Mouse (Mus musculus): ENCODE measurements around the gene Dpm3.
A peak's percentile ranks its signal among the peaks of the same experiment; 100 is the strongest.

Dpm3 gene

DNA sequence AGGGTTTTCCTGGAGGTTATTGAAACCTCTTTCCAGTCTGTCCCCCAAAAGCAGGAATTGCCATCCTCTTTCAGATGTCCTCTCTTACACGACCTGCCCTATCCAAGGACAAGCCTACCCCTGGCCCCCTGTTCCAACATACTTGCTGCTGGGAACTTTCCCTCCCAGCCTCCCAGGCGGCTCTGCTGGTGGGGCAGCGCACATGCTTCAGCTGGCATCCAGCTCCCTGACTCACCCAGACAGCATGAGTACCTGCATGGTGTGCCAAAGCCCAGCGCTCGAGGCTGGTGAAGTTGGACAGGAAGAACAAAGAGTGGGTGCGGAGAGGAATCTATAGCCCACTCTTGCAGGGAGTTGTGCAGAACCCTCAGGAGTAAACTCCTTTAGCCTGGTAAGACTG lies 11.7 kb downstream of the Dpm3 start:
- DNase-seq = peak; percentile 34 to 66

DNA sequence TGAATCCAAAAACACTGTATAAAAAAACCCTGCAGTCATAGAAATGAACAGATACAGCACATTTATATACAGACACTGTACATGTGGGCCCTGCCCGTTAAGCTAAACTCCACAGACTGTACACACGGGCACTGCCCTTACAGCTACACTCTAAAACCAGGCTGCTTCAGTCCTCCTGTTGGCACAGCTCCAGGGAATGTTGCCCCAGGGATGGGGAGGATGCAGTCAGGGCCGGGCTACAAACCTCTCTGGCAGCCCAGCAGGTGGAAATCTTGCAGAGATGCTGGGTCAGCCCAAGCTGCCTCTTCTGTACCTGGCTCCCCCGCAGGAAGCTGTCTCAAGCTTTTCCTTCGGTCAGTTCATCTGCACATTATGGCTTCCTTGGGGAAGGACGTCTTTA lies 12.6 kb downstream of the Dpm3 start:
- DNase-seq = peak; percentile 64 to 72

DNA sequence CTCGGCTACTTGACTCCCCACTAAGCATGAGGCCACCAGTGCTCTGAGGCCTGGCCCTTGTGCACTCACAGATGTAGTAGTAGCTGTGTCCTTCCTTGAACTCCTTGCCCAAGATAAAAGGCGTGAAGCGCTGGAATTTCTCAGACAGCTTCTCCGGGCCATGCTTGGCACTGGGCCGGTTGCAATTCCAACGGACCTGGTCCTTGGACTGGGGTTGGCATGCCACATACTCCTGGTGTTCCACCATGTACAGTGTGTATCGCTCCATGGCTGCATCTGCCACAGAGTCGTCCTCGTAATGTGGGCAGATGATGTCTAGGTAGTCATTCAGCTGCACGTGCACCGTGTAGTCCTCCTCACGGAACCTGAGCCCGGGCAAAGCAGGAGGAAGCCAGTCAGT lies 16.9 kb downstream of the Dpm3 start:
- peak in 1 of 2 experiments; percentile 63 for DNase-seq

DNA sequence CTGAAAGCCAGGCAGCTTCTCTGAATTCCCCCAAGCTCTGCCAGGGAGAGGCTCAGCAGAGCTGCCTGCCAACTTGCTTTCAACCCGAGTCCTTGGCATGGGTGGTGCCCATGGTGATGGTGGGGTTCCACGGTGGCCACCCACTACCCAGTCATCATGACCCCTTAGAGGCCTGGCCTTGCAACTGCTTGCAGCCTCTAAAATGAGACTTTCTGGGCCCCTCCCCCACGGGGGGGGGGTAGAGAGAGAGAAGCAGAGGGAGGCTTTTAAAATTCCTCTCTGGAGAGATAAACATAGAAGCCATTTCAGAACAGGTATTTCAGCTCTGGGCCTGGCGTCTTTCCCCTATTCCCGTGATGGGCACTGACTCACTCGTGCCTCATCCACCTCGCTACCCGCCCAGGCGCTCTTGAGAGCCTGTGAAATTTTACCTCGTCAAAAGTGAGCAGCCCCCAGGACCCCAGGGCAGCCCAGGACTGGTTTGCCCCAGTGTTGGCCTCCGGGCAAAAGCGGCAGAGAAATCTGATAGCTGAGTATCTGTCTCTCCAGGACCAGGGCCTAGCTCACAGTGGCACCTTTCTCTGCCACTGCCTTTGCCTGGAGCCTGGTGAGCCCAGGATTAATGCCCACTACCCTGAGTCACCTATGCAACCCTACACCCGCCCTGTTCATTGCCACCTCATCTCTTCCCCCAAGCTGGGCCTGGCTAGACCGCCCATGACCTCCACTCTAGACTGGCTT lies 18.3 kb downstream of the Dpm3 start:
- peak; percentile 41 to 67 for DNase-seq

DNA sequence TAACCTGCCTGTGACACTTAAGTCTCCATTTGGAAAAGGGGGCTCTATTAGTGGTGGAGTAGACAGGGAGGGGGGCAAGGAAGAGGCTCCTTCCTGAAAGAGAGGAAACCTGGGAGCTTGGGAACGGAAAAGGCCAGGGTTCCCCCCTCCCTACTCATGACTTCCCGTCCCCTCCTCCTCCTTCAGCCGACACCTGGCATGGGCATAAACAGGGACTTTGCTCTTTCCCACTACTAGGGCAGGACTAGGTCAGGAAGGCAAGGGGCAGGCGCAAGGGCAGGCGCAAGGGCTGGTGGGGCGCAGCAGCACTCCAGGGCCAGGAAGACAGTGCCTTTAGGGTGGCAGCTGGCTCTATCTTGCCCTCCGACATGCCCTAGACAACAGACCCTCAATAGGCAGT lies 18.9 kb downstream of the Dpm3 start:
- peak; percentile 82 to 94 for DNase-seq

DNA sequence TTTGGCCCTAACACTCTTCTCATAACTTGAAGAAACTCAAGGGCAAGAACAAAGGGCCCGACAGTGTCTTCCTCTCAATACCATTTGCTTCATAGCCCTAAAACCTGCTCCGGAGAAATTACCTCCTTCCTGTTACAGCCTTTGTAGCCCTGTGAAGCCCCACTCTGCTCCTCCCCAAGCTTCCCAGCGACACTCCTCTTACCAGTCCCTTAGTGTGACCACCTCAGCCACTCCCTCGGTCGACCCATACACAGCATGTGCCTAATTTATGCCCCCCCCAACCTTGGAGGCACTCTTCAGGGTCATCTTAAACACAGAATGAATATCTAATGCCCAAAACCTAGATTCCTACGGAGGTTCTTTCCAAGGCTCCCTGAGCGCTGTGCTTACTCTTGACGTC lies 19.5 kb downstream of the Dpm3 start:
- DNase-seq = peak in 1 of 2 experiments; percentile 46

DNA sequence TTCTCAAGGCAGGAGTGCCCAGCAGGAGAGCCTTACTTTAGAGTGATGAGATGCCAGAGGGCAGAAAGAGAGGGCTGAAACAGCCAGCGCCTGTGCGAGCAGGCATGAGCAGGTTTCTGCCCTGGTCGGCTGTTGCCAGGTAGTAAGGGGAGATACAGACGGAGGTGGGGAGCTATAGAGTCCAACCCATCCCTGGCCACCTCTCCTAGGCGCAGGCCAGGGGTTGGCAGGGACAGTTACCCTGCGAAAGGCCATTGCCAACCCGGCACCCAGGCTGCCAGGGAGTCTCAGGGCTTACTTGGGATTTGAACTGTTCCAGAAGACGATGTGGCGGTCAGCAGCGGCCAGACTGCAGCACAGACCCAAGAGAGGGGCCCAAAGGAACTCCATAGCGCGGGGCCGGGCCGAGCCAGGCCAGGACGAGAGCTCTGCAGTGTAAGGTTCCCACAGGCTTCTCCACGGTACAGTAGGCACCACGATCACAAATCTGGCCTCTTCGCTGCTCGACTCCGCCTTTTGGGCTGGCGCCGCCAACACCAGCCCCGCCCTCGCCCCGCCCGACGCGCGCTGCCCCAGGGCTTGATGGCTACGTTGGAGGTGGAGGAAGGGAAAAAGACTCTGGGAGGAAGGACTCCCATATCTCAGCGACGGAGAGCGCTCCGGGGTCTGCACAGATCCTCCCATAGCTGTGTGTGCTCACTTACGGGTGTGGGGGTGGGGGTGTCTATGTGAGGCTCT lies 20.2 kb downstream of the Dpm3 start:
- peak; percentile 94 to 96 for DNase-seq

DNA sequence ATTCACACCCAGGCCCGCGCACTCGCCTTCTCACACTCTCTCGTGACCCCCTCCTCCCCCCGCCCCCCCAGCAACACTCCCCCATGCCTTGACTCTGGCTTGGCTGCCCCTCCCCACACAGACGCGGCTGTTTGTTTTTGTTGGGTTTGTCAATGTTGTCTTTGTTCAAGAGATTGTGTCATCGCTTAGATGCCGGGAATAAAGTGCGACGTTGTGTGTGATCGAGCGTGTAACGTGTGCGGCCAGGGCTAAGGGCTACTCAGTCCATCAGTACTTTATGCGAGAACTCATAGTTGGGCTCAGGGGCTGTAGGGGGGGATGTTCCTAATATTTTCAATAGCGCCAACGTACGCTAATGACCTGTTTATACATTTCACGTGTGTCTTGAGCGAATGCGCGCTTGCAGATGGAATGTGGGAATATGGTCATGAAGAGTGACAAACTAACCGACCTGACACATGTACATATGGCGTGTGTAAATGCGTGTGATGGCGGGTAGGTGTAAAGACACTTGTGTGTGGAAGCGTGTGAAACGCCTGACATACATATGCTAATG lies 21.0 kb downstream of the Dpm3 start:
- DNase-seq = peak in 1 of 2 experiments; percentile 46

DNA sequence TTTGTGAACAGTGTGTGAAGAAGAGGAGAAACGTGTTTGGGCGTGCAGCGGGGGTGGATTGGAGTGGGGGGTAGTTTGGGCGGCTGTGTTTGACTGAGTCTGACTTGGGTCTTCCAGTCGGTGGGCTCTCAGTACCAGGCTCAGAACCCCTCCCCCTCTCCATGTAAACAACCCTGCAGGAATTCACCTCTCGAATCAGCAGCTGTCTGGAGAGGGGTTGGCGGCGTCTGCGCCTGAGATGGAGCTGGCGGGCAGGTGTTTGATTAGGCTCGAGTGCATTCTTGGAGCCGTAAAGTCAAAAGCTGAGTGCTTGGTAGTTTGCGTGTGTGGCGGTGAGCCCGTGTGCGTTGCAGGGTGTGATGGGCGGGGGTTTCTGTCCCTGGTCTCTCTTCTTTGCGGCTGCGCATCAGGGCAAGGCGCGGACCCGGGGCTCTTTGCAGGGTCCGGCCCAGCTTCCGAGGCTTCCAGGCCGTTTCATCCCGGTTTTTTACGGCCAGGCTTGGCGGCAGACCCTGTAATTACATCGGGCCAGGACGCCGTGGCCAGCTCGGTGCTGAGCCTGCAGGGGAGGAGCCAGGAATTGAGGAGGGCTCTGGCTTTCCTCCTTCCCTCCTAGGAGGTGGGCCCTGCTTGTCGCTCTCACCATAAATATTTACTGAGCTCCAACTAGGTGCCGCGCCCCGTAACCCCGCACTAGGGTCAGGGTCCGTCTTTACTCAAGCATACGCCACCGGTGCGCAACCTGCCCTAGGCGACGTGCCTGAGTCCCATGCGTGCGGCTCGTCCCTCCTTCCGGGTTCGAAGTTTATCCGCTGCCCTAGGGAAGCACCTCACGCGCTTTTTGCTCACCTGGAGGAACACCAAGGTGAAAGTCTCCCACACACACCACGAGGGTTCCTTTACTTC lies 21.7 kb downstream of the Dpm3 start, which contains the start of gene Efna1:
Gene Efna1 (minus strand): TSS at position 537 of the 906 bp plus-strand sequence.
- peak; percentile 84 to 94 for DNase-seq

DNA sequence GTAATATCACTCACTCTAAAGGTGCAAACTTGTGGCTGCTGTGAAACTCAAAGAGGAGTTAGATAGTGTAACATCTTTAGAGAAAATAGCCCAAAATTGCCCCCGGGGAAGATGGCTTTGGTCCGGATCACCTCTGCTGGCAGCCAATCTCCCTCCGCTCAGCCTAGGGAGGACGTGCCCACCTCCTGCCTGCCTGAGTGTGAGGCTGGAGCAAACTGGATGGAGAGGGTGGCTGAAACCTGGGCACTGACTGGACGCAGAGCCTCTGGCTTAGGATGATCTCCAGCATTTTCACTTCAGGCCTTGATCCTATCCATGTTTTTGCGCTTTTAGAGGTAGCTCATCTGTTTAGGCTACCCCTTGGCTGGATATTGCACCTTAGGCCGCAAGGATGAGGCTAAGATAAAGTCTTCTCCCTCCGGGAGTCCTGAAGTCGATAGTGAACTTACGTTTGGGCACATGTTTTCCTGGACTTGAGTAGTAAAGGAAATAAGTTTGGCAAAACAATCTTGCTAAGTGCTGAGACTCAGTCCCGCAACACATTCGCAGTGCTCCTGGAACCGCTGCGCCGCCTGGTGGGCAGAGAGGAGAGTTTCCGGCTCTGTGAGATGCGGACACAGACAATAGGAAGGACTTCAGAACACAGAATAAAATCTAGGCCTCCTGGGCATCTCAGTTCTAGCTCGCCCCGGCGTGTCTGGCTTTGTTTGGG lies 22.6 kb downstream of the Dpm3 start:
- DNase-seq = peak; percentile 86 to 90

DNA sequence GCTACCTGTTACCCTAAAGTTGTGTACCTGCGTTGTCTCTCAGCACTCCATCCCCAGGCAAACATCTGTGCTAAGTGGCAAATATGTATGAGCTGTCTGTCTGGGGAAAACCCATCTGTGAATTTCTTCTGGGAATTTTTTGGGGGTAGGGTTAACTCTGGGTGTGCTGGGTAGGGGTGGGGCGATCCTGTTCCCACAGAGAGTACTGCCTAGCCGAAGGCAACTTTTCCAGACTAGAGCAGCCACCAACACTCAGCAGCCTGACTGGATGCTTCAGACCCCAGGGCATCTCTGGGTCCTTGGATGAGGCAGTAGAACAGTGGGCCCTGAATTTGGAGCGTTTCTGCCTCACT lies 23.1 kb downstream of the Dpm3 start:
- DNase-seq = no peak

DNA sequence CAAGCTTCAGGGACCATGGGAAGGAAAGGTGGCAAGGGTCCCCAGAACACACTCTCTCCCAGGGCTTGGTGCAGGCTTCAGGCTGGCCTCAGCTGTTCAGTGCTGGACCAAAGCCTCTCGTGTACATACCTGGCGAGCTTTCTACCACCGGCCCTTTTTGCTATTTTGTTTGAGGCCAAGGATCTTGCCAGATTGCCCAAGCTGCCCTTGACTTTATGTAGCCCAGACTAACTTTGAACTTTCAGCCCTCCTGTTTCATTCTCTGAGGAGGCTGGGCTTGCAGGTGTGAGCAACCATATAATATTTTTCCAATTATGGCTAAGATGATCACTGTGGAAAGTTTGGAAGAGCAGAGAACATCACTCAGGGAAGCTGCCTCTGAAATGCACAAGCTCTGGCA lies 25.1 kb downstream of the Dpm3 start:
- no peak for DNase-seq

DNA sequence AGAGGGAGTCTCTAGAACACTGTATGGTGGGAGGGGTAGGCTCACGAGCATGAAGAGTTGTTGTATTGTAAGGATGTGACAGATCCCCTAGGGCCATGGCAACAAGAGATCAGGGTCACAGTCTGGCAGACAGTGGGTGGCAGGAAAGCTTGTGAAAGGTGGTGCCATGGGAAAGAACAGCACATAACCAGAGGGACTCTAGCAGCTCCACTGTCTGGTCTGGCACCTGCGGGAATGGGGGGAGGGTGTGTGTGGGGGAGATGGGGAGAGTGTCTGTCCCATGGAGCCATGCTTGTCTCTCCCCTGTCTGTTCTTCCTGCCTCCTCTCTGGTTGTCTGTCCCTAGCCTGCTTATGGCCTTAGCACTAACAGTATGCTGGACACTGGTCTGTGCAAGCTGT lies 26.4 kb downstream of the Dpm3 start:
- DNase-seq = no peak

DNA sequence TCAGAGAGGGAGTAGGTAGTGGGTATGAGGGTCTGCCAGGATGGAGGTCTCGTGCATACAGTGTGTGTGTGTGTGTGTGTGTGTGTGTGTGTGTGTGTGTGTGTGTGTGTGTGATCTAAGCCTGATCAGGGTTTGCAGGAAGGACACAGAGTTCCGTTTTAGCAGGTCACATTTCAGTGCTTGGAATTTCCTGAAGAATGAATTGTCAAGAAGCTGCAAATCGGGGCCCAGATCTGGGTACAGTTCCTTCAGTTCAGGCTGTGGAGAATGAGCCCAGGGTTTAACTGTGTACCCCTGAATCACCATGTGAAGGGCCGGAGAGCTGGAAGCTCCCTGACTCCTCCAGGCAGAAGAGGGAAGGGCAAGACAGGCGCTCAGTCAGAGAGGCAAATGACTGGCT lies 28.1 kb downstream of the Dpm3 start:
- no peak for DNase-seq

DNA sequence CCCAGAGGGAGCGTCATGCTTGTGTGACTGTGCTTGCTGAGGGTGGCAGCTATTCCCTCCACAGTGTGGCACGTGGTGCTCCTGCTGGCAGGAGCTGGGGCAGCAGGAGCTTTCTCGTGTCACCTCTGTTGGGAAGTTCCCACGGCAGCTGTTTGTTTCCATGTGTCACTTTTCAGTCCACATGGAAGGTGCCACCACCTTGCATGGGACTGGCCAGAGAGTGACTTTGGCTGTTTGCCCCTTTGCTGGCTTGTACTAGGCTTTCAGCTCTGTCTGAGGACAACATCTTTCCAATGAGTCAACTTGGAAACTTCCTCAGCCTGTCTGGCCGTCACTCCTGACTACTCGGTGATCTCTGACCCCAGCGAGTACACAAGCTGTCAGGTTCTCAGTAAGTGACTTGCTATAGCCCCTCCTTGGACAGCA lies 29.4 kb downstream of the Dpm3 start:
- DNase-seq = peak; percentile 51 to 84

DNA sequence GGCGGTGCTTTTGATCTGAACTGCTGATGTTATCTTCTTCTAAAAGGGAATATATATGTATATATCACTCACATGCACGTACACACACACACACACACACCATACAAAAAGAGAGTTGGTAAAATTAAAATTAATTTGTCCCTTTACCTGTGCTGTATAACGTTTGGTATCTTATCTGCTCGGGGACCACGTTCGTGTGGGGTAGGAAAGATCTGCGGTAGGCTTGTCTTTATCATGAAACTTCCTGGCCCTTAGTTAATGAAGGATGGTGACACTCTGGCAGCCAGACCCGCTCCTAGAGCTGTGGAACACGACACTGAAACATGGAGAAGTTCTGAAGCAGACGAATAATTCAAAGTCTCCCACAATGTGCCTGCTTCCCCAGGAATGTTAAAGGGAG lies 32.7 kb downstream of the Dpm3 start:
- no peak for DNase-seq

DNA sequence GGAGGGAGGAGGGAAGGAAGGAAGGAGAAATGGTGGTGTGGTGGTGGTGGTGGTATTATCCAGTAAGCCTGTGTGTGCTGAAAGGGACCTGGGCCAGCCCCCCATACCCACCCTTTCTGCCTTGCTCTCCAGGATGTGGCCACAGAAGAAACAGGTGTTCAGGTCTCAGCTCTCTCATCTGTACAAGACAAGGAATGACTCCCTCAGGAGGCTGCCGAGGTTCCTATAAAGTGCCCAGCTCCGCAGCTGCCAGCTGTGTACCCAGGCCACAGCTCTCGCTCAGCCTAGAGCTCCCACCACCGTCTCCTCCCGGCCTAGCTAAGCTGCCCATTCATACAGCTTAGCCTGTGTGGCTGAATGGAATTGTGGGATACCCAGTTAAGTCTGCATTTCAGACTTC lies 33.1 kb downstream of the Dpm3 start:
- DNase-seq = no peak

DNA sequence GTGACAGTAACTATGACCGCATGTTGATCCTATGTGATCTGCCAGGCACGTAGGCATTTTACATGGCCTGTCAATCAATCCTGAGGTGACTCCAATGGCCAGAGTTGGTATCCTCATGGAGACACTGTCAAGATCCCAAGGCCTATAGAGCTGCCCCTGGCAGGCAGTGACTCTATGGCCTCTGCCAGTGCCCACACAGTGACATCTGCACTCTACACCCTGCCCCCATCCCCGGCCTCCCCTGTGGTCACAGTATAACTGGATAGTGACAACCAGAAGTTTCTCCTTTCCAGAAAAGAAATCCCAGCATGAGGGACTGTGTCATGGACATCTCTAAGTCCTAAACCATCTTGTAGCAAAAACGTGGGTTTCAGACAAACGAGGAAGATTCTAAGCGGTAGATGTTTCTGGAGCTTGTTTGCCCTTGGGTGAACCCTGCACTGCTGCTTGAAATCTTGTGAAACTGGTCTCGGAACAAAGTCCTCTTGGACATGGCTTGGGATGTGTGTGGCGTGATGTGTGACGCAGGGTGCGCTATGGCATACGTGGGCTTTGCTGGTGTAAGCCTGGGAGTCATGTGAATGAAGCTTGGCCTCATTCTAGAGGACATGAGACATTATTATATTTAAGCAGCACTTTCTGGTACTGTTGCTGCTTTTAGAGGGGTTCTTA lies 34.2 kb downstream of the Dpm3 start:
- DNase-seq = peak; percentile 62 to 82

DNA sequence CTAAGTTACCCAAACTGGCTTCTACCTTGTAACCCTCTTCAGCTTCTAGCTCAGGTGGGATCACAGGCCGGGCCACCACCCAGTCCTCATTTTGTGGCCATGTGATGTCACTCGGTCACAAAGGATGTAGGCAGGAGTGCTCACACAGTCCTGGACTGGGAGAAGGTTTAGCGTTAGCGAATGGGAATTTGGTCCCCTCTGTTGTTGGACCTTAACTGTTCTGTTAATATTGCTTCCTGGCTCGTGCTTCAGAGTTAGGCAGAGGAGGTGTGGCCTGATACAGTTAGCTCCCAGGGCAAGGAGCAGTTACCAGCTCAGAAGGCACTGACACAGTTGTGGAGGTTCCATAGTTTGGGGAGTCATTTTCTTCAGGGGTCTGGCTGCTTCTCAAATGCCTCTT lies 35.0 kb downstream of the Dpm3 start:
- DNase-seq = peak; percentile 49 to 77

DNA sequence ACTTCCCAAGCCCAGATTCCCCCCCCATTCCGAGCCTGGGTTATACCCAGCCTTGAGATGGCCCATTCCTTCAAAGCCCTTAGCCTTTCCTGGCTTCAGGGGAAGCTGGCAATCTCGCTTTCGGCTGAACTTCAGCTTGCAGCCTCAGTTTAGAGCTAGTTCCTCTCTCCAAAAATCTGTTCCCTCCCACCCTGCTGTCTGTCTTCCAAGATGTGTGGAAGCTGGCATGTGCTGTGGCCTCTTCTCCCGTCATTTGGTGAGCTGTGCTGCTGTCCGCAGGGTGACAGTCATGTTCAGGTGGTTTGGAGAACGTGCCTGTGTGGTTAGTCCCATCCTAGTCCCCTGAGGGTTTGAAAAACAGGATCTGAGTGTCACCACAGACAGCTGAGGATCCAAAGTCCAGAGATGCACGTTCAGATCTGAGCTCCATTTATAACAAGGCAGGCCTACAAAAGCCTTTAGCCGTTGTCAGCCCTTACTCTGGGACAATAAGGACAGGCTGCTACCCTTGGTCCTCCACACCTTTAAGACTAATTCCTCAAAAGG lies 36.6 kb downstream of the Dpm3 start:
- no peak for DNase-seq

DNA sequence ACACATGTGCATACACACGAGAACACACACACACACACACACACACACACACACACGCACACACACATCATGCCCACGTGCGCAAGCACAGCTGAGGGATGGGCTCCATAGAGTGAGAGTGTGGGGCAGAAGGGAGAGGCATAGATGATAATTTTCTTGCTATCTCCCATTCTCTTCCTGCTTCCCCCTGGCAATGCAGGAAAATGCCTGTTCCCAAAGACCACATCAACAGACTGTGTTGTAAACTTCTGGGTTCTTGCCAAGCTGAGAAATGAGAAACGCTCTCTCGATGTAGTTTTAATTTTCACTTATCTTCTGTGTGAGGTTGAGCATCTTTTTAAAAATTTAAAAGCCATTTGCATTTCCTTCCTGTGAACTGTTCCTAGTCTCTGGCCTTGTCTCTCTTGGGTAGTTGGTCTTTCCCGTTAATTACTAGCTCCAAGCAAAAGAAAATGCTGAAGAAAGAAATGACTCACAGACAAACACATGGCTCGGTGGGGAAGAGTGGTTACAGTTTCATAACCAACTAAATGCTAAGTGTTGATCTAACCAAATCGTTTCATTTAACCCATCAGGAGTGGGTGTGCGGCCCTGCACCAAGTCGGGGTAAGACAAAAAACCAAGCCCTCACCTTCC lies 37.7 kb downstream of the Dpm3 start:
- no peak for DNase-seq

All from kidney, postnatal 25 days (tissue).